Mouse (Mus musculus): ENCODE results near the gene Rhob. TPM values are rescaled to one million over a fixed set of nuclear protein-coding genes. Genes with fewer than 3 reads are reported as not detected.

Rhob gene
- 52.9 and 55.1 TPM in 2 replicates for polyA plus RNA-seq (2016; fragmentation: Nextera tagmentation; extraction: Ambion mirVana)

- H3K4me2 ChIP-seq, result peak within 1 kb of the TSS; percentile 96
- peaks cover 34% of the 10 kb centered on the region for H3K4me1 ChIP-seq (replicated peaks)
- under 1% methylated on average over 56 of the region's 56 CpGs for WGBS
- H3K9me3 ChIP-seq (replicated peaks), result no peaks in the 10 kb centered on the region
- peak within 1 kb of the TSS; percentile 93 for H3K4me3 ChIP-seq
- H3K36me3 ChIP-seq, result no peaks in the 10 kb centered on the region
- peak within 1 kb of the TSS; percentile 100 for H3K27ac ChIP-seq (ENCODE audit: poor library complexity, severe bottlenecking)
- peak within 1 kb of the TSS; percentile 99 for H3K9ac ChIP-seq
- no peaks in the 10 kb centered on the region for H3K27me3 ChIP-seq (replicated peaks)
- ATAC-seq (ENCODE audit: insufficient number of reproducible peaks, low FRiP score), result peak; percentile 97
Measured at GRCm38 (mm10) chr12:8499871-8500596, at the start of gene Rhob. Gene Rhob, minus strand, starts transcription at chr12:8500009.

- peak; percentile 57; the same call in 1 of the 2 replicates for ATAC-seq (ENCODE audit: insufficient number of reproducible peaks, low FRiP score)
- H3K4me2 ChIP-seq, result no peak overlapping the region
- H3K9ac ChIP-seq, result no peak overlapping the region
- H3K27me3 ChIP-seq (replicated peaks), result no peaks in the 10 kb centered on the region
- no peak overlapping the region for H3K27ac ChIP-seq (ENCODE audit: poor library complexity, severe bottlenecking)
- H3K4me1 ChIP-seq (replicated peaks), result peaks cover 9% of the 10 kb centered on the region; the same call in 1 of the 2 replicates
- H3K9me3 ChIP-seq (replicated peaks), result no peaks in the 10 kb centered on the region
- WGBS, result 15% methylated on average over 11 of the region's 11 CpGs
- no peak overlapping the region for H3K4me3 ChIP-seq
- no peaks in the 10 kb centered on the region for H3K36me3 ChIP-seq
Measured at GRCm38 (mm10) chr12:8547357-8547756, 47.5 kb upstream of the Rhob start.

GRCm38 (mm10) chr12:8546801-8547200 is 47.0 kb upstream of the Rhob start:
- Histone ChIP-seq H3K9me3 (replicated peaks) (no peaks in the 10 kb centered on the region), H3K36me3 (no peaks in the 10 kb centered on the region), H3K27ac (ENCODE audit: poor library complexity, severe bottlenecking) (no peak overlapping the region), H3K4me3 (no peak overlapping the region), H3K9ac (no peak overlapping the region), H3K4me2 (no peak overlapping the region), H3K4me1 (replicated peaks) (peaks cover 9% of the 10 kb centered on the region; the same call in 1 of the 2 replicates), H3K27me3 (replicated peaks) (no peaks in the 10 kb centered on the region)
- 75% methylated on average over 6 of the region's 6 CpGs for WGBS
- ATAC-seq (ENCODE audit: insufficient number of reproducible peaks, low FRiP score), result no peak

GRCm38 (mm10) chr12:8545066-8545610 is 45.3 kb upstream of the Rhob start:
- no peak for ATAC-seq (ENCODE audit: insufficient number of reproducible peaks, low FRiP score)
- peaks cover 9% of the 10 kb centered on the region; the same call in 1 of the 2 replicates for H3K4me1 ChIP-seq (replicated peaks)
- H3K9ac ChIP-seq, result no peak overlapping the region

DNA sequence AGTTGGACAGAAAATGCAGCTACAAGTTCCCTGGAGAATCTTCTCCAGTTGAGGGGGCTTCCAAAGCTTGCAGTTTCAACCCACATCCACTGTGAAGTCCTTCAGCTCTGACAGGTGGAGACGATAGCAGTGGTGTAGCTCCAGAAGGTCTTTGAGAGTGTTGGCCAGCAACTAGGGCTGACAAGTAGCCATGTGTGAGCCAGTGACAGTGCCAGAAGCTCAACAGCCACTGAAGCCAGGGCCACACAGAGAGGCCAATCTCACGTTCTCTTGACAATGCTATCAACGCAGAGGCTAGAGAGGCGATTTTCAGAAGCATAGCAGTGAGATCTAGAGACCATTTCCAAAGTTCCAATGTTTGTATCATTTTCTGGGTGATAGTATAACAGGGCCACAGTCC is 42.6 kb upstream of the Rhob start:
- H3K36me3 ChIP-seq, result no peaks in the 10 kb centered on the region
- H3K4me1 ChIP-seq (replicated peaks), result peaks cover 9% of the 10 kb centered on the region; the same call in 1 of the 2 replicates
- H3K27me3 ChIP-seq (replicated peaks), result no peaks in the 10 kb centered on the region
- 71% methylated on average over 4 of the region's 4 CpGs for WGBS
- H3K4me2 ChIP-seq, result no peak overlapping the region
- H3K4me3 ChIP-seq, result no peak overlapping the region
- H3K9ac ChIP-seq, result no peak overlapping the region
- H3K9me3 ChIP-seq (replicated peaks), result no peaks in the 10 kb centered on the region
- no peak for ATAC-seq (ENCODE audit: insufficient number of reproducible peaks, low FRiP score)
- H3K27ac ChIP-seq (ENCODE audit: poor library complexity, severe bottlenecking), result no peak overlapping the region

More at GRCm38 (mm10) chr12:8545066-8545610, 45.3 kb upstream of the Rhob start:
- 74% methylated on average over 5 of the region's 5 CpGs for WGBS
- no peaks in the 10 kb centered on the region for H3K36me3 ChIP-seq
- H3K27ac ChIP-seq (ENCODE audit: poor library complexity, severe bottlenecking), result no peak overlapping the region
- H3K27me3 ChIP-seq (replicated peaks), result no peaks in the 10 kb centered on the region
- H3K4me2 ChIP-seq, result no peak overlapping the region
- no peak overlapping the region for H3K4me3 ChIP-seq
- no peaks in the 10 kb centered on the region for H3K9me3 ChIP-seq (replicated peaks)

DNA sequence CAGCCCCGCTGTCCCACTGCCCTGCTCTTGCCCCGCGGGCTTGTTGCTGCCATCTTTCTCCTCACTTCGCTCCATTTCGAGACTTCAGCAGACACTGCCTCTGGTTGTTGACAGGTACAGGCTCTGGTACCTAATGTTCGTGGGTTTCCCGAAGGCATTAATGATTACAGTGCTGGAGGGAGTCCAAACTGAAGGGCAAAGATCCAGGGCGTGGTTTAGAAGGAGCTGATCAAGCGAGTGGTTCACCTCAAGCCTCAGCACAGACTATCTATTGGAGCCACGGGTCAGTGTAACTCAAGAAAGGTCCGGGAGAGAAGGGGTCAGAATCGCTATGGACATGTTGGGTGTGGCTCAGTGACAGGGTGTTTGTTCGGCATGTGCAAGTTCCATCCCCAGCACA is 39.7 kb upstream of the Rhob start:
- WGBS, result 77% methylated on average over 13 of the region's 13 CpGs
- no peak overlapping the region for H3K27ac ChIP-seq (ENCODE audit: poor library complexity, severe bottlenecking)
- H3K4me1 ChIP-seq (replicated peaks), result no peaks in the 10 kb centered on the region
- no peak overlapping the region for H3K9ac ChIP-seq
- no peaks in the 10 kb centered on the region for H3K9me3 ChIP-seq (replicated peaks)
- ATAC-seq (ENCODE audit: insufficient number of reproducible peaks, low FRiP score), result no peak
- no peaks in the 10 kb centered on the region for H3K27me3 ChIP-seq (replicated peaks)
- no peak overlapping the region for H3K4me2 ChIP-seq
- H3K36me3 ChIP-seq, result no peaks in the 10 kb centered on the region
- no peak overlapping the region for H3K4me3 ChIP-seq

DNA sequence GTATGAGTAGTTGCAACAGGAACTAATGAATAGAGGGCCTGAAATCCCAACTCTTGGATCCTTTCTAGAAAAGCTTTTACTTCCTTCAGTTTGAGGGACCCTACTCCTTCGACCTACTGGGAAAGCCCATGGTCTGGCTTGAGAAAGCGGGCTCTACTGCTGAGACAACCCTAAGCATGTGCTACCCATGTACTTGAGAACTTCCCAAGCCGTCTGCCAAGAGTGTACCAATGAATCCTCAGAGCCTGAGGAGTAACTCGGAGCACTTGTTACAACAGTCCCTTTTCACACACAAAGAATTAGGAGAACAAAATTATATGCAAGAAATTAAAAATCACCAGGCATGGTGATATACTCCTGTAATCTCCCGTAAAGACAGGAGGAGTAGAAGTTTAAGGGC is 37.5 kb upstream of the Rhob start:
- Histone ChIP-seq H3K27me3 (replicated peaks) (no peaks in the 10 kb centered on the region), H3K4me1 (replicated peaks) (no peaks in the 10 kb centered on the region), H3K36me3 (no peaks in the 10 kb centered on the region), H3K9me3 (replicated peaks) (no peaks in the 10 kb centered on the region), H3K27ac (ENCODE audit: poor library complexity, severe bottlenecking) (no peak overlapping the region), H3K9ac (no peak overlapping the region), H3K4me2 (no peak overlapping the region), H3K4me3 (no peak overlapping the region)
- 79% methylated on average over 5 of the region's 5 CpGs for WGBS
- ATAC-seq (ENCODE audit: insufficient number of reproducible peaks, low FRiP score), result no peak

GRCm38 (mm10) chr12:8536221-8536965 is 36.6 kb upstream of the Rhob start:
- H3K27ac ChIP-seq (ENCODE audit: poor library complexity, severe bottlenecking), result no peak overlapping the region
- no peak overlapping the region for H3K4me3 ChIP-seq
- H3K36me3 ChIP-seq, result no peaks in the 10 kb centered on the region
- H3K4me1 ChIP-seq (replicated peaks), result no peaks in the 10 kb centered on the region
- no peak overlapping the region for H3K4me2 ChIP-seq
- WGBS, result 68% methylated on average over 9 of the region's 9 CpGs
- no peaks in the 10 kb centered on the region for H3K9me3 ChIP-seq (replicated peaks)
- no peak overlapping the region for H3K9ac ChIP-seq
- ATAC-seq (ENCODE audit: insufficient number of reproducible peaks, low FRiP score), result no peak
- no peaks in the 10 kb centered on the region for H3K27me3 ChIP-seq (replicated peaks)

GRCm38 (mm10) chr12:8535596-8535995 is 35.8 kb upstream of the Rhob start:
- no peak overlapping the region for H3K4me3 ChIP-seq
- H3K27ac ChIP-seq (ENCODE audit: poor library complexity, severe bottlenecking), result no peak overlapping the region
- H3K9ac ChIP-seq, result no peak overlapping the region
- no peaks in the 10 kb centered on the region for H3K4me1 ChIP-seq (replicated peaks)
- no peaks in the 10 kb centered on the region for H3K36me3 ChIP-seq
- no peak for ATAC-seq (ENCODE audit: insufficient number of reproducible peaks, low FRiP score)
- no peaks in the 10 kb centered on the region for H3K27me3 ChIP-seq (replicated peaks)
- no peak overlapping the region for H3K4me2 ChIP-seq
- no peaks in the 10 kb centered on the region for H3K9me3 ChIP-seq (replicated peaks)
- 79% methylated on average over 7 of the region's 7 CpGs for WGBS

DNA sequence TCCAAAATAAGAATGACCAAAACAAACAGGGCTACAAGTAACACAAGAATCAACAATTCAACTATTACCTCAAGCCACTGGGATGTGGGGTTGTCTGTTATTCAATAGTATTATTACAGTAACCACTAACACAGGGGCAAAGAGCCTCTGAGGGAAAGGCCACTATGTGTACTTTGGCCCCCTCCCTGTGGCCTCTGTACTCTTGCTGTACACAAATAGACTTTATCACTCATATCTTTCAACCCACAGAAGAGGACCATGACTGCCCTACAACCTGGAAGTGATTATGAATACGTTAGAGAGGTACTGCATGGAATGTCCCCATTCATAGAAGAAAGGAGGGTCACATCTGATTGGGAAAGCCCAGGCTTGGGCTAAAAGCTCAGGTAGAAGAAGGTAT is 35.1 kb upstream of the Rhob start:
- no peaks in the 10 kb centered on the region for H3K4me1 ChIP-seq (replicated peaks)
- no peaks in the 10 kb centered on the region for H3K27me3 ChIP-seq (replicated peaks)
- H3K9ac ChIP-seq, result no peak overlapping the region
- H3K36me3 ChIP-seq, result no peaks in the 10 kb centered on the region
- WGBS, result 60% methylated on average over 1 of the region's 1 CpGs
- no peak overlapping the region for H3K4me3 ChIP-seq
- no peak overlapping the region for H3K27ac ChIP-seq (ENCODE audit: poor library complexity, severe bottlenecking)
- no peak for ATAC-seq (ENCODE audit: insufficient number of reproducible peaks, low FRiP score)
- no peak overlapping the region for H3K4me2 ChIP-seq
- H3K9me3 ChIP-seq (replicated peaks), result no peaks in the 10 kb centered on the region

GRCm38 (mm10) chr12:8527770-8528169 is 28.0 kb upstream of the Rhob start:
- no peak overlapping the region for H3K4me2 ChIP-seq
- 63% methylated on average over 5 of the region's 5 CpGs for WGBS
- H3K27me3 ChIP-seq (replicated peaks), result no peaks in the 10 kb centered on the region
- H3K9ac ChIP-seq, result no peak overlapping the region
- no peaks in the 10 kb centered on the region for H3K36me3 ChIP-seq
- H3K27ac ChIP-seq (ENCODE audit: poor library complexity, severe bottlenecking), result no peak overlapping the region
- H3K4me3 ChIP-seq, result no peak overlapping the region
- H3K9me3 ChIP-seq (replicated peaks), result 0 out of 2 replicates have a peak, but pooled peaks cover 4% of the 10 kb centered on the region
- H3K4me1 ChIP-seq (replicated peaks), result peaks cover 2% of the 10 kb centered on the region
- ATAC-seq (ENCODE audit: insufficient number of reproducible peaks, low FRiP score), result no peak
